Mouse (Mus musculus) mammary gland, adult 2 months (tissue): Measurements from ENCODE around the gene Olfr371. TPM values are rescaled to one million over a fixed set of nuclear protein-coding genes. Genes with fewer than 3 reads are reported as not detected.

Experiments
- polyA plus RNA-seq: library from polyadenylated mRNA; depleted of rRNA; stranded (reverse); fragments of >200 nt; gene quantifications from 2 replicates; pipeline ENCODE4 v1.2.3, GENCODE M21; 2012; ENCODE audit warnings: low replicate concordance; rRNA removed

Olfr371 gene
- polyA plus RNA-seq = not detected in 2 replicates

DNA sequence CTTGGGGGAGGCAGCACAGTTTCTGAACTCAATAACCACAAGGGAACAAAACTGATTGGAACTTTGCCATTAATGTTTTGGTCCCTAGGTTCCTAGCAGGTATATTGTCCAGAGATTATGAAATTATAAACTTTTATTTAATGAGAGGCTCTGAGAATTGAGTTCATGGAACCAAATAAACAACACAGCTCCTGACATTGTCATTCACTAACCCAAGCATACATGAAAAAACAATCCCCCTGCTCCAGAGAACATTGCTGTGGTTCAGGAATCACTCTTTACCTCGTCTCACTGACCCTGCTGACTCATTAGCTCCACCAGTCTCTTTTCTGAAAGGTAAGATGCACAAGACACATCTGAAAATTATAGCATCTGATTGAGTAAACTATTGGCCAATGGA lies at the start of gene Olfr371:
TSS of gene Olfr371 (plus strand) at position 301 of the 400 bp plus-strand sequence.

Other genes with a start within 250 kb of the Olfr371 start
- 50.5 and 206 TPM in 2 replicates for gene Junb, start 247.3 kb upstream of the Olfr371 start, polyA plus RNA-seq
- 7.7 and 9.8 TPM in 2 replicates for gene Hook2, start 235.4 kb upstream of the Olfr371 start, polyA plus RNA-seq
- 0.11 TPM in 1 of 2 replicates, not detected in the other for gene Best2, start 211.5 kb upstream of the Olfr371 start, polyA plus RNA-seq
- gene Asna1, start 200.7 kb upstream of the Olfr371 start, polyA plus RNA-seq = 106 and 148 TPM in 2 replicates
- gene Trir, start 199.2 kb upstream of the Olfr371 start, polyA plus RNA-seq = 44.8 and 82.2 TPM in 2 replicates
- gene Tnpo2, start 189.1 kb upstream of the Olfr371 start, polyA plus RNA-seq = 63.6 and 82.2 TPM in 2 replicates
- 39.5 and 40.0 TPM in 2 replicates for gene Fbxw9, start 165.9 kb upstream of the Olfr371 start, polyA plus RNA-seq
- not detected in 2 replicates for gene Gm5741, start 158.0 kb upstream of the Olfr371 start, polyA plus RNA-seq
- 37.4 and 72.8 TPM in 2 replicates for gene Dhps, start 154.2 kb upstream of the Olfr371 start, polyA plus RNA-seq
- gene Wdr83os, start 145.2 kb upstream of the Olfr371 start, polyA plus RNA-seq = 123 and 209 TPM in 2 replicates
- gene Wdr83, start 144.7 kb upstream of the Olfr371 start, polyA plus RNA-seq = 25.9 and 27.9 TPM in 2 replicates
- gene Man2b1, start 142.7 kb upstream of the Olfr371 start, polyA plus RNA-seq = 95.4 and 120 TPM in 2 replicates
- 0.25 and 0.57 TPM in 2 replicates for gene Zfp791, start 102.9 kb upstream of the Olfr371 start, polyA plus RNA-seq
- not detected in 2 replicates for gene Cks1brt, start 74.1 kb upstream of the Olfr371 start, polyA plus RNA-seq
- gene Orc6, start 73.6 kb downstream of the Olfr371 start, polyA plus RNA-seq = 8.7 and 12.0 TPM in 2 replicates
- gene Vps35, start 73.8 kb downstream of the Olfr371 start, polyA plus RNA-seq = 8.6 and 25.0 TPM in 2 replicates
- 0.12 and 0.27 TPM in 2 replicates for gene Mylk3, start 160.4 kb downstream of the Olfr371 start, polyA plus RNA-seq
- gene 4921524J17Rik, start 206.8 kb downstream of the Olfr371 start, polyA plus RNA-seq = 1.7 and 4.2 TPM in 2 replicates